ENCODE assay signal across 24 mouse cellular contexts in the genomic region with DNA sequence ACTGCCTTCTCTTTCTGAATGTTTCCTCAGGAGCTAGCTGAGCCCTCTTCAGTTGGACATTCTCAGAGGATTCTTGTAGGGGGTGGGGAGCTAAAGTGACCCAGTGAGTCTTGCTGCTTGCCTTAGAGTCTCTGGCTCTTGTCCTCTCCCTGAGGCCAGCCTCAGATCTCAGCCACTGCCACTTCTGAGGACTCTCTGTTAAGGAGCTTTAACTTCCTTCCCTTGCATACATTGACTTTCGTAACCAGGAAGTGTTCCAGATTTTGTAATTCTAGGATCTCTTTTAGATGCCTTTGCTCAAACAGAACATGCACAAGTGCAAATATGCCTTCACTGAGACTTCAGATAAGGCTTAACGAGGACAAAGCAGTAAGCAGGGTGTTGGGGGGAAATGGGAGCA. TPM values are rescaled to one million over a fixed set of nuclear protein-coding genes. Genes with fewer than 3 reads are reported as not detected.
DNase-seq lines count a peak whose midpoint lies in the region; ATAC-seq and TF ChIP-seq lines count a peak whose summit lies in the region.
"Had no signal": no experiment of that assay in that cellular context is flagged by ENCODE, and none has a peak within 500 bp of the region (broad histone marks: within the 10 kb centered on the region; RNA-seq: fewer than 3 reads in every experiment).

No protein-coding gene starts in this region.

- H3K4me2 ChIP-seq in intestine, embryonic 16.5 days (ENCODE audit: low read depth, low read length): no peak overlapping the region
- H3K4me2 ChIP-seq in intestine, postnatal 0 days (replicated peaks; ENCODE audit: low read depth): no peak overlapping the region
- H3K4me2 ChIP-seq in hindbrain, embryonic 11.5 days (replicated peaks; ENCODE audit: low read depth, low read length): no peak overlapping the region
- H3K4me2 ChIP-seq: heart, embryonic 15.5 days; liver, embryonic 15.5 days; midbrain, embryonic 12.5 days had no signal

- peaks cover 3% of the 10 kb centered on the region; the same call in 1 of the 2 replicates for H3K4me1 ChIP-seq in intestine, embryonic 16.5 days (ENCODE audit: control insufficient read depth, insufficient read depth, low read length)
- 0 out of 2 replicates have a peak, but pooled peaks cover 2% of the 10 kb centered on the region for H3K4me1 ChIP-seq in intestine, postnatal 0 days (replicated peaks; ENCODE audit: control insufficient read depth, insufficient read depth, low read length)
- peaks cover 15% of the 10 kb centered on the region for H3K4me1 ChIP-seq in lung, adult 2 months (ENCODE audit: control insufficient read depth, insufficient read depth, low read length)
- no peaks in the 10 kb centered on the region for H3K4me1 ChIP-seq in hindbrain, embryonic 11.5 days (replicated peaks; ENCODE audit: control insufficient read depth, insufficient read depth, low read length)
- H3K4me1 ChIP-seq: heart, embryonic 15.5 days had no signal

- H3K27me3 ChIP-seq in intestine, embryonic 16.5 days (replicated peaks; ENCODE audit: control insufficient read depth, insufficient read depth, low read length): no peaks in the 10 kb centered on the region
- H3K27me3 ChIP-seq in intestine, postnatal 0 days (replicated peaks; ENCODE audit: control insufficient read depth, insufficient read depth, low read length): no peaks in the 10 kb centered on the region
- H3K27me3 ChIP-seq in hindbrain, embryonic 11.5 days (ENCODE audit: control insufficient read depth, insufficient read depth, low read length): no peaks in the 10 kb centered on the region
- H3K27me3 ChIP-seq: heart, embryonic 15.5 days; liver, embryonic 15.5 days; midbrain, embryonic 12.5 days had no signal

- TF ChIP-seq CTCF in intestine, postnatal 0 days (IDR thresholded peaks at IDR 0.05; ENCODE audit: low read depth): no peak
- TF ChIP-seq CTCF in lung, adult 2 months (IDR thresholded peaks at IDR 0.05; ENCODE audit: insufficient read depth, low read length): no peak

- ATAC-seq in intestine, embryonic 16.5 days: peak; percentile 53
- ATAC-seq in intestine, postnatal 0 days: no peak
- ATAC-seq in hindbrain, embryonic 11.5 days (ENCODE audit: low FRiP score): no peak
- ATAC-seq: CD4-positive, CD25-positive, alpha-beta regulatory T cell, adult 4 months; forebrain, embryonic 14.5 days had no signal

- no peak for TF ChIP-seq POLR2A in lung, adult 2 months (IDR thresholded peaks at IDR 0.05; ENCODE audit: borderline replicate concordance, extremely low read depth, low read depth, low read length)

- H3K9me3 ChIP-seq in intestine, embryonic 16.5 days (ENCODE audit: control insufficient read depth, low read length): no peaks in the 10 kb centered on the region
- H3K9me3 ChIP-seq in intestine, postnatal 0 days (ENCODE audit: control insufficient read depth): no peaks in the 10 kb centered on the region
- no peaks in the 10 kb centered on the region for H3K9me3 ChIP-seq in hindbrain, embryonic 11.5 days (ENCODE audit: control insufficient read depth, low read length)
- H3K9me3 ChIP-seq: G1E; heart, embryonic 15.5 days; hindbrain, embryonic 10.5 days; liver, embryonic 15.5 days; midbrain, embryonic 12.5 days had no signal

- 49% methylated on average over 2 of the region's 2 CpGs for WGBS in intestine, embryonic 16.5 days
- WGBS in intestine, postnatal 0 days: 37% methylated on average over 2 of the region's 2 CpGs
- WGBS in lung, adult 2 months: 43% methylated on average over 2 of the region's 2 CpGs
- 82% methylated on average over 2 of the region's 2 CpGs for WGBS in hindbrain, embryonic 11.5 days

- H3K4me3 ChIP-seq in intestine, embryonic 16.5 days (ENCODE audit: low read length): no peak overlapping the region
- H3K4me3 ChIP-seq in intestine, postnatal 0 days (ENCODE audit: low read depth, low read length): no peak overlapping the region
- H3K4me3 ChIP-seq in lung, adult 2 months (replicated peaks; ENCODE audit: extremely low read depth, low read depth, low read length): no peak overlapping the region
- no peak overlapping the region for H3K4me3 ChIP-seq in hindbrain, embryonic 11.5 days (ENCODE audit: low read depth, low read length)
- H3K4me3 ChIP-seq: heart, embryonic 15.5 days; hindbrain, embryonic 10.5 days; layer of hippocampus, adult 2 months; liver, embryonic 15.5 days; midbrain, embryonic 12.5 days had no signal

- peak; percentile 43 for DNase-seq in lung, adult 2 months
- DNase-seq in lung, postnatal 36 days: peak; percentile 86
- peak; percentile 66 for DNase-seq in yolk sac, embryonic 10.5 days (ENCODE audit: low spot score)
- DNase-seq in hindbrain, embryonic 11.5 days (ENCODE audit: low spot score): no peak
- DNase-seq in frontal cortex, postnatal 36 days (ENCODE audit: low spot score in 2 of 2): no peak
- DNase-seq in cerebellum, adult 11-12 months: no peak
- DNase-seq: cerebellum, adult 11 months; cerebellum, postnatal 25 days; heart, adult 11 months; left cerebral cortex, postnatal 4 days; right cerebral cortex, postnatal 14 days; thymus, adult 18-20 months had no signal

- no peak overlapping the region for H3K9ac ChIP-seq in intestine, embryonic 16.5 days (ENCODE audit: low read depth, low read length)
- H3K9ac ChIP-seq in intestine, postnatal 0 days (ENCODE audit: low read depth, low read length): no peak overlapping the region
- H3K9ac ChIP-seq in hindbrain, embryonic 11.5 days (ENCODE audit: low read depth, low read length): no peak overlapping the region
- H3K9ac ChIP-seq: heart, embryonic 15.5 days; liver, embryonic 15.5 days; midbrain, embryonic 12.5 days had no signal

- H3K27ac ChIP-seq in intestine, embryonic 16.5 days (ENCODE audit: low read length): peak overlapping the region; percentile 9; the same call in 1 of the 2 replicates
- no peak overlapping the region for H3K27ac ChIP-seq in intestine, postnatal 0 days (ENCODE audit: low read depth, low read length)
- no peak overlapping the region for H3K27ac ChIP-seq in hindbrain, embryonic 11.5 days (ENCODE audit: low read depth, low read length)
- H3K27ac ChIP-seq: heart, embryonic 15.5 days; hindbrain, embryonic 10.5 days; kidney, postnatal 0 days; layer of hippocampus, adult 2 months; midbrain, embryonic 12.5 days had no signal

- H3K36me3 ChIP-seq in intestine, embryonic 16.5 days (ENCODE audit: control insufficient read depth, insufficient read depth, low read length): 0 out of 2 replicates have a peak, but pooled peaks cover 2% of the 10 kb centered on the region
- no peaks in the 10 kb centered on the region for H3K36me3 ChIP-seq in intestine, postnatal 0 days (ENCODE audit: control insufficient read depth, insufficient read depth)
- no peaks in the 10 kb centered on the region for H3K36me3 ChIP-seq in hindbrain, embryonic 11.5 days (ENCODE audit: control insufficient read depth, insufficient read depth, low read length)
- H3K36me3 ChIP-seq: heart, embryonic 15.5 days had no signal

RNA-seq across cellular contexts. Expression of a gene that starts 8.2 kb away (rescaled TPM):
- polyA plus RNA-seq in intestine, embryonic 16.5 days (2015; fragmentation: Nextera tagmentation; extraction: Ambion mirVana): 9.6 and 11.3 TPM in 2 replicates
- polyA plus RNA-seq in intestine, postnatal 0 days (2015; fragmentation: Nextera tagmentation; extraction: Ambion mirVana): 11.3 and 12.7 TPM in 2 replicates
- 231 and 262 TPM in 2 replicates for polyA plus RNA-seq in lung, adult 2 months (2012; rRNA removed)
- polyA plus RNA-seq in hindbrain, embryonic 11.5 days (2014; fragmentation: Nextera tagmentation; extraction: Ambion mirVana): 11.8 and 14.1 TPM in 2 replicates

RNA-seq across cellular contexts. Expression of a gene that starts 9.0 kb away (rescaled TPM):
- polyA plus RNA-seq in intestine, embryonic 16.5 days (2015; fragmentation: Nextera tagmentation; extraction: Ambion mirVana): not detected in 2 replicates
- not detected in 2 replicates for polyA plus RNA-seq in intestine, postnatal 0 days (2015; fragmentation: Nextera tagmentation; extraction: Ambion mirVana)
- polyA plus RNA-seq in lung, adult 2 months (2012; rRNA removed): 0.40 and 0.78 TPM in 2 replicates
- polyA plus RNA-seq in hindbrain, embryonic 11.5 days (2014; fragmentation: Nextera tagmentation; extraction: Ambion mirVana): not detected in 2 replicates
- polyA plus RNA-seq: G1E; heart, embryonic 15.5 days; hindbrain, embryonic 10.5 days; intestine, embryonic 14.5 days; kidney, postnatal 0 days; liver, embryonic 15.5 days; midbrain, embryonic 12.5 days had no signal

RNA-seq across cellular contexts. Expression of a gene that starts 54.5 kb away (rescaled TPM):
- 233 and 248 TPM in 2 replicates for polyA plus RNA-seq in intestine, embryonic 16.5 days (2015; fragmentation: Nextera tagmentation; extraction: Ambion mirVana)
- polyA plus RNA-seq in intestine, postnatal 0 days (2015; fragmentation: Nextera tagmentation; extraction: Ambion mirVana): 111 and 114 TPM in 2 replicates
- polyA plus RNA-seq in lung, adult 2 months (2012; rRNA removed): 83.2 and 101 TPM in 2 replicates
- 360 and 364 TPM in 2 replicates for polyA plus RNA-seq in hindbrain, embryonic 11.5 days (2014; fragmentation: Nextera tagmentation; extraction: Ambion mirVana)

Comparison
In these comparisons a context has a peak if more than half of its experiments do, and no peak if none do; other contexts are left out.
1. DNase-seq: peak in lung, adult 2 months (single experiment), lung, postnatal 36 days (single experiment) and yolk sac, embryonic 10.5 days (single experiment); none in hindbrain, embryonic 11.5 days (single experiment), frontal cortex, postnatal 36 days (0 of 2) and cerebellum, adult 11-12 months (single experiment).
2. RNA of a gene that starts 8.2 kb away (polyA plus RNA-seq): 231 to 262 TPM in lung, adult 2 months; 11.8 to 14.1 TPM in hindbrain, embryonic 11.5 days, 11.3 to 12.7 TPM in intestine, postnatal 0 days and 9.6 to 11.3 TPM in intestine, embryonic 16.5 days; every median in the first group is over 10 times any median in the second.